Mouse (Mus musculus) liver, postnatal 0 days (tissue): ENCODE measurements around the gene Slc4a1ap.

Source experiments
- CTCF ChIP-seq: sonication (generic); IDR thresholded peaks from 2 replicates; pipeline ENCODE4 v1.5.1; 2016; ENCODE audit warnings: antibody characterized with exemption, low read depth
- EP300 ChIP-seq: IDR thresholded peaks from 2 replicates; pipeline ENCODE4 v1.6.1; 2016; ENCODE audit warnings: antibody characterized with exemption, low read depth, mild to moderate bottlenecking

DNA sequence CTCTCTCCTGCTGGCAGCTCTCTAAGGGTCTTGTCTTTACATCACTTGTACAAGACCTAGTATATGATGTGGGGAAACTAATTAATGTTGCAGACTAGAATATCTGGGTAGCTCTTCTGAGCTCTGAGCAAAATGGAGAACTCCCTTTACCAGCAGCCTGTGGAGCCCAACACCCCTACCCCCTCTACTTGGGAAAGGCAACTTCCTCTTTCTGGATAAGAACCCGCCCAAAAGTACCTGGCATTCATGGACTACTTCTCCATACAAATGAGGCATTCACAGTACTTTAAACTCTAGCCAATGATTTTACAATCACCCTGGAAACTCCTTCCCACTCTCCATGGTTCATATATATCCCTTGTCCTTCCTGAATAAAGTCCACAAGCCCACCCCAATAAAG is 14.3 kb upstream of the Slc4a1ap start:
- TF ChIP-seq CTCF (no peak), EP300 (no peak)
